Mouse (Mus musculus): Measurements from ENCODE around the gene Gm17087. TPM values are rescaled to one million over a fixed set of nuclear protein-coding genes. Genes with fewer than 3 reads are reported as not detected.

The Gm17087 gene
- total and polyA plus RNA-seq, 2 experiments from 2014 or later: not detected

DNA sequence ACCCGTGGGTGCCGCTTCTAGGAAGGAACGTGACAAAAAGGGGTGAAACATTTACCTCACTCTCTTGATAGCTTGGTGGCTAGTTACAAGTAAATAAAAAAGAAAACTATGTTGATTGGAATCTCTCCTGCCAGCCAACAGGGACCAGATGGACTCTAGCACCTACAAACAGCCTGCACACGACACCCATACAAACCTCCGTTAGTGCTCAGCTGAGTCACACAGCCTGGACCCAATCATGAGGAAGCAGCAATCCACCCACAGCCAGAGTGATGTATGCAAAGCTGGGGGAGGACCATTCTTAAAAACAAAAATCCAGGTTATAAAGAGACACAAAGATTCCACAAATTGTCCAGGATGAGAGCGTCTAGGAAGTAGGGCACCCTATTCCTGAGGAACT is 50.7 kb downstream of the Gm17087 start:
- H3K4me1 ChIP-seq (ENCODE audit: insufficient read depth, low read length): no peaks in the 10 kb centered on the region
- H3K27me3 ChIP-seq (ENCODE audit: insufficient read depth, low read length): no peaks in the 10 kb centered on the region
- DNase-seq (ENCODE audit: low spot score) (no peak), ATAC-seq (no peak)
- H3K4me2 ChIP-seq (ENCODE audit: low read depth, low read length): no peak overlapping the region
- no peaks in the 10 kb centered on the region for H3K36me3 ChIP-seq (ENCODE audit: insufficient read depth, low read length)
- H3K9ac ChIP-seq (replicated peaks; ENCODE audit: low read length): no peak overlapping the region
- TF ChIP-seq CTCF (IDR thresholded peaks at IDR 0.05; ENCODE audit: low read depth): no peak
- 84% methylated on average over 6 of the region's 6 CpGs for WGBS
- H3K9me3 ChIP-seq (ENCODE audit: low read length): no peaks in the 10 kb centered on the region
- no peak overlapping the region for H3K27ac ChIP-seq
- H3K4me3 ChIP-seq (ENCODE audit: low read length): no peak overlapping the region

Other genes with a start within 250 kb of the Gm17087 start
- gene Prr18, start 229.5 kb downstream of the Gm17087 start, total RNA-seq (2014; rRNA removed): 40.9 and 41.2 TPM in 2 replicates
- 17.6 and 18.0 TPM in 2 replicates for gene Prr18, start 229.5 kb downstream of the Gm17087 start, polyA plus RNA-seq (2015; fragmentation: Nextera tagmentation; extraction: Ambion mirVana)
- 0.10 and 0.11 TPM in 2 replicates for gene T2, start 211.0 kb downstream of the Gm17087 start, total RNA-seq (2014; rRNA removed)
- gene T2, start 211.0 kb downstream of the Gm17087 start, polyA plus RNA-seq (2015; fragmentation: Nextera tagmentation; extraction: Ambion mirVana): 0.55 and 0.69 TPM in 2 replicates
- gene T, start 132.5 kb downstream of the Gm17087 start, total RNA-seq (2014; rRNA removed): 0.52 TPM in 1 of 2 replicates, not detected in the other
- gene T, start 132.5 kb downstream of the Gm17087 start, polyA plus RNA-seq (2015; fragmentation: Nextera tagmentation; extraction: Ambion mirVana): 0.31 and 0.44 TPM in 2 replicates
- 37.8 and 38.5 TPM in 2 replicates for gene Pde10a, start 41.6 kb downstream of the Gm17087 start, total RNA-seq (2014; rRNA removed)
- gene Pde10a, start 41.6 kb downstream of the Gm17087 start, polyA plus RNA-seq (2015; fragmentation: Nextera tagmentation; extraction: Ambion mirVana): 8.2 and 8.4 TPM in 2 replicates